Mouse (Mus musculus) granulocyte monocyte progenitor cell, adult 5-6 weeks (primary cell): Measurements from ENCODE around the gene Gm42674. TPM values are rescaled to one million over a fixed set of nuclear protein-coding genes. Genes with fewer than 3 reads are reported as not detected.

Experiments used
- ATAC-seq: replicated peaks from 2 replicates; pipeline ENCODE4 v1.8.0; 2016; ENCODE audit warnings: mild to moderate bottlenecking, moderate TSS enrichment, inconsistent platforms; ENCODE audit not compliant: poor library complexity, severe bottlenecking
- total RNA-seq, 2 experiments: library from RNA; stranded (forward) in 1 of 2; stranded (reverse) in 1 of 2; fragments of 200-712, 200-1000 nt in 1 of 2; fragments of >200 nt in 1 of 2; fragmentation: Nextera tagmentation in 1 of 2; gene quantifications; 2 replicates each; pipeline ENCODE4 v1.2.3; 2014 to 2017

Gene Gm42674
- total RNA-seq, 2 experiments from 2014 or later = not detected

GRCm38 (mm10) chr3:90615911-90616310 is 14.2 kb downstream of the Gm42674 start:
- no peak for ATAC-seq

- ATAC-seq = peak; percentile 43
These were observed 15.9 kb downstream of the Gm42674 start for GRCm38 (mm10) chr3:90617586-90617985.

- ATAC-seq = peak; percentile 78
These were observed 19.8 kb downstream of the Gm42674 start for GRCm38 (mm10) chr3:90621552-90621951.

GRCm38 (mm10) chr3:90623435-90624071 is 21.8 kb downstream of the Gm42674 start:
- no peak for ATAC-seq

GRCm38 (mm10) chr3:90625496-90625895 is 23.8 kb downstream of the Gm42674 start:
- ATAC-seq = no peak

- ATAC-seq = no peak
These were observed 24.7 kb downstream of the Gm42674 start for GRCm38 (mm10) chr3:90626266-90627021.

- ATAC-seq = peak; percentile 57
These were observed 25.7 kb downstream of the Gm42674 start for GRCm38 (mm10) chr3:90627366-90627765.

GRCm38 (mm10) chr3:90627807-90628206 is 26.1 kb downstream of the Gm42674 start:
- peak; percentile 26; the same call in 1 of the 2 replicates for ATAC-seq

GRCm38 (mm10) chr3:90629298-90629697 is 27.6 kb downstream of the Gm42674 start:
- no peak for ATAC-seq

GRCm38 (mm10) chr3:90631984-90632383 is 30.3 kb downstream of the Gm42674 start:
- peak; percentile 75 for ATAC-seq

- no peak for ATAC-seq
These were observed 37.0 kb downstream of the Gm42674 start for GRCm38 (mm10) chr3:90638511-90639275.

- peak; percentile 87 for ATAC-seq
These were observed 37.9 kb downstream of the Gm42674 start for GRCm38 (mm10) chr3:90639511-90640154.

GRCm38 (mm10) chr3:90640981-90641380 is 39.3 kb downstream of the Gm42674 start:
- no peak for ATAC-seq

- peak; percentile 65 for ATAC-seq
These were observed 42.5 kb downstream of the Gm42674 start for GRCm38 (mm10) chr3:90644220-90644619.

GRCm38 (mm10) chr3:90647291-90647690 is 45.6 kb downstream of the Gm42674 start:
- ATAC-seq = peak; percentile 35; the same call in 1 of the 2 replicates

GRCm38 (mm10) chr3:90648981-90649380 is 47.3 kb downstream of the Gm42674 start:
- ATAC-seq = no peak

- no peak for ATAC-seq
These were observed 48.1 kb downstream of the Gm42674 start for GRCm38 (mm10) chr3:90649832-90650231.

- ATAC-seq = peak; percentile 70
These were observed 51.3 kb downstream of the Gm42674 start for GRCm38 (mm10) chr3:90652878-90653508.

GRCm38 (mm10) chr3:90653717-90654116 is 52.0 kb downstream of the Gm42674 start, which contains the start of gene S100a7a:
S100a7a (plus strand) TSS chr3:90654017.
- no peak for ATAC-seq
